Mouse (Mus musculus): ENCODE measurements around the gene Tln2. TPM values are rescaled to one million over a fixed set of nuclear protein-coding genes. Genes with fewer than 3 reads are reported as not detected.
A peak's percentile ranks its signal among the peaks of the same experiment; 100 is the strongest.

Gene Tln2
- polyA plus RNA-seq, 1 experiment from 2014 or later, result 47.6 TPM

DNA sequence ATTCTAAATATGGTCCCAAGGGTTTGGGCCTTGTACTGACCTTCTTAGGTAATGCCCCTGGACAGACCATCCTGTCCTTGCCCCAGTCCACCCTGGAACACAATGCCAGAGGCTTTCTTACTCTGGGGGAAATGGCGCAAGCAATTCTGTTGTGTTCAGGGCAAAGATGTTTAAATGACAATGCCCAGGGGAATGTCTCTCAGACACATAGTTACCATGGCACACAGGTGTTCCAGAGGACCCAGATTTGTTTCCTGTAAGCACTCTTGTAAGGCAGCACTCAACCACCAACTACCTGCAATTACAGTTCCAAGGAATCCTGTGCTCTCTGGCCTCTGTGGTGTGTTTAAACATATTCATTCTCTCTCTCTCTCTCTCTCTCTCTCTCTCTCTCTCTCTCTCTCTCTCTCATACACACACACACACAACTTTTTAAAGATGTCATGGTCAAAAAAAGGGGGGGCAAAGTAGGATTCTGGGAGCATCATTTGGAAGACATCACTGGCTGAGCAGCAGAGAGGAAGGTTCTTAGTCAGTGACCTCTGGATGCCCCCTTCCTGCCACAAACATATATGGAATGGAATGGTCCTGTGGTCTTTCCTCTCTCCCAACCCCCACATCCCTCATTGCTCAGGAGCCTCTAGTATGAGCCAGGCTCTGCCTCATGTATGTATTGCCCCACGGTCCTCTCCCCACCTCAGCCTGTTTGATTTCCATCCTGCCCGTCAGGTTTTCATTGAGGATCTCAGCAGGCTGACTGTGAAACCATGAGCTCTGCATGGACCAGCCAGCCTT lies 345.1 kb downstream of the Tln2 start:
- peaks cover 8% of the 10 kb centered on the region; the same call in 1 of the 2 replicates for H3K36me3 ChIP-seq
- ATAC-seq (ENCODE audit: low FRiP score, low read depth), result no peak

GRCm38 (mm10) chr9:67213275-67213674 lies 346.2 kb downstream of the Tln2 start:
- Histone ChIP-seq H3K9ac (peak overlapping the region; percentile 20; the same call in 1 of the 2 replicates), H3K36me3 (no peaks in the 10 kb centered on the region), H3K4me2 (replicated peaks) (0 out of 2 replicates have a peak overlapping the region, but pooled peaks have one; percentile 30), H3K4me1 (peaks cover 34% of the 10 kb centered on the region), H3K9me3 (no peaks in the 10 kb centered on the region), H3K27ac (no peak overlapping the region), H3K27me3 (no peaks in the 10 kb centered on the region), H3K4me3 (no peak overlapping the region)
- ATAC-seq (ENCODE audit: low FRiP score, low read depth), result 0 out of 2 replicates have a peak, but pooled peaks have one; percentile 30
- 47% methylated on average over 6 of the region's 6 CpGs for WGBS

More for the DNA sequence above, 345.1 kb downstream of the Tln2 start:
- H3K9ac ChIP-seq, result peak overlapping the region; percentile 35; the same call in 1 of the 2 replicates
- WGBS, result 61% methylated on average over 3 of the region's 3 CpGs
- no peak overlapping the region for H3K4me3 ChIP-seq
- peaks cover 31% of the 10 kb centered on the region for H3K4me1 ChIP-seq
- no peaks in the 10 kb centered on the region for H3K27me3 ChIP-seq
- H3K27ac ChIP-seq, result no peak overlapping the region
- H3K4me2 ChIP-seq (replicated peaks), result no peak overlapping the region
- H3K9me3 ChIP-seq, result no peaks in the 10 kb centered on the region

DNA sequence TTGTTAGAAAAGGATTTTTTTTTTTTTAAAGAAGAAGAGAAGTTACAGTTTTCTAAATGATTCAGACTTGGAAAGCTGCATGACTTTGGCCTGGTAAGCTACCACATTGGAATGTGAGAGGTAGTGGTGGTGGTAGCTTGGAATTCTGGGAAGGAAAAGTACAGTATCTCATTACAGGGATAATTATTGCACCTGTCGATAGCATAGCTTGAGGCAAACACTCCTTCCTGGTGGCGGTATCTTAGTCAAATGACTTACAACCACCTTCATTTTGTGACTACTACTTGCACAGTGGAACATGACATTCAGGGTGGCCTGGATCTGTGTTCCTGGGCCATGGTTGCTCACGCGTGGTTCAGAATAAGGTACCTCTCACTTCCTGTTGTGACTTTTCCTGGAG lies 348.3 kb downstream of the Tln2 start:
- Histone ChIP-seq H3K27me3 (no peaks in the 10 kb centered on the region), H3K9me3 (no peaks in the 10 kb centered on the region), H3K36me3 (no peaks in the 10 kb centered on the region), H3K4me2 (replicated peaks) (no peak overlapping the region), H3K9ac (no peak overlapping the region), H3K4me3 (no peak overlapping the region), H3K27ac (no peak overlapping the region), H3K4me1 (peaks cover 47% of the 10 kb centered on the region)
- WGBS, result 86% methylated on average over 4 of the region's 4 CpGs
- no peak for ATAC-seq (ENCODE audit: low FRiP score, low read depth)

DNA sequence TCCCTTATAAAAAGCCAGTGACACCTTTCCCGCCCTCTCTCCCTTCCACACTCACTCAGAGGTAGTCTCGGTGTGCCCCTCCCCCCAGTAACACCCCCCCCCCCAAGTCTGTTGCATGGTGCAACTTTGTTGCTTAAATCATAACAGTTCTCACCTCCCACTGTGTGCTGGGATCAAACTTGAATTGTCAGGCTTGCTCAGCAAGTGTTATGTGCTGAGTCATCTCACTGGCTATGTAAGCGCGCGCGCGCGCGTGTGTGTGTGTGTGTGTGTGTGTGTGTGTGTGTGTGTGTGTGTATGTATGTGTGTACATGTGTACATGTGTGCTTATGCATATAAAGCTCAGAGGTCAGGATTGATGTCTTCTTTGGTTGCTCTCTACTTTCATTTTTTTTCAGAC lies 350.1 kb downstream of the Tln2 start:
- Histone ChIP-seq H3K4me3 (no peak overlapping the region), H3K36me3 (no peaks in the 10 kb centered on the region), H3K27ac (no peak overlapping the region), H3K9me3 (no peaks in the 10 kb centered on the region), H3K27me3 (no peaks in the 10 kb centered on the region), H3K4me2 (replicated peaks) (no peak overlapping the region), H3K9ac (no peak overlapping the region), H3K4me1 (peaks cover 40% of the 10 kb centered on the region)
- ATAC-seq (ENCODE audit: low FRiP score, low read depth), result no peak
- WGBS, result 93% methylated on average over 9 of the region's 9 CpGs

GRCm38 (mm10) chr9:67208420-67208819 lies 351.1 kb downstream of the Tln2 start:
- ATAC-seq (ENCODE audit: low FRiP score, low read depth), result no peak
- no peaks in the 10 kb centered on the region for H3K36me3 ChIP-seq
- H3K9me3 ChIP-seq, result no peaks in the 10 kb centered on the region
- H3K4me1 ChIP-seq, result peaks cover 30% of the 10 kb centered on the region
- 24% methylated on average over 3 of the region's 3 CpGs for WGBS
- no peak overlapping the region for H3K9ac ChIP-seq
- no peak overlapping the region for H3K4me3 ChIP-seq
- no peaks in the 10 kb centered on the region for H3K27me3 ChIP-seq
- peak overlapping the region; percentile 44; the same call in 1 of the 2 replicates for H3K27ac ChIP-seq
- no peak overlapping the region for H3K4me2 ChIP-seq (replicated peaks)

GRCm38 (mm10) chr9:67205175-67205574 lies 354.3 kb downstream of the Tln2 start:
- Histone ChIP-seq H3K9me3 (no peaks in the 10 kb centered on the region), H3K4me3 (no peak overlapping the region), H3K27ac (no peak overlapping the region), H3K9ac (no peak overlapping the region), H3K27me3 (no peaks in the 10 kb centered on the region), H3K4me1 (peaks cover 24% of the 10 kb centered on the region), H3K4me2 (replicated peaks) (no peak overlapping the region), H3K36me3 (no peaks in the 10 kb centered on the region)
- no peak for ATAC-seq (ENCODE audit: low FRiP score, low read depth)
- 71% methylated on average over 4 of the region's 4 CpGs for WGBS

DNA sequence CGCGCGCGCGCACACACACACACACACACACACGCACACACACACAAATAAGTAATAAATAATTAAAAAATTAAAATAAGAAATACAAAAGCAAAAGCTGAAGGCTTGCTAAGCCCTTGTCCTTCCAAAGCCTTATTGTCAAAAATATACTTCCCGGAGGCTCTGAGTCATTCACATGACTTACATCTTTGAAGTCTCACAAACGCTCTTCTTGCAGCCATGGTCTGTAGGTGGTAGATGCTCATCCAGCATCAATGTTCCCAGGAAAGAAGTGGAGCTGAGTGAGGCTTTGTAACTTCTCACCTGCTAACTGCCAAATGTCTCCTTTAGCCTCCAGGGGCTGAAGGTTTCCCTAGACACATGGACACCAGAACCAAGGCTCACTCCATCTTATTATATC lies 362.9 kb downstream of the Tln2 start:
- Histone ChIP-seq H3K4me2 (replicated peaks) (no peak overlapping the region), H3K27me3 (no peaks in the 10 kb centered on the region), H3K36me3 (no peaks in the 10 kb centered on the region), H3K4me3 (no peak overlapping the region), H3K27ac (no peak overlapping the region), H3K9ac (no peak overlapping the region), H3K9me3 (no peaks in the 10 kb centered on the region), H3K4me1 (peaks cover 8% of the 10 kb centered on the region)
- WGBS, result 95% methylated on average over 8 of the region's 8 CpGs
- no peak for ATAC-seq (ENCODE audit: low FRiP score, low read depth)

DNA sequence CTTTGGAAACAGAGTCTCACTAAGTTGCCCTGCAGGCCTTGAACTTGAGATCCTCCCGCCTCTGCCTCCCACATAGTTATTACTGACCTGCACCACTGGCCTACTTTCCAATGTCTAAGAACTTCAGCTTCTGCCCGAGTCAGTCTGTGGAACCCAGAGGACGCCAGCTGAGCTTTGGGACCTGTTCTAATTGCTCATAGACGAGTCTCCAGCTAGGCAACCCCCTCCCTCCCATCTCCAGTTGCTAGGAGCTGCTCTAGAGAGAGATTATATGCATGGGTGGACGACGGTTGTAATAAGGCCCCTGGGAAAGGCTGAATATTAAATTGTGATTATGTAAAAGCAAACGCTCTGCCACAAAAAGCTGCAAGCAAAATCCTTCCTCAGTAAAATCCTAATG lies 364.2 kb downstream of the Tln2 start:
- WGBS, result 62% methylated on average over 7 of the region's 7 CpGs
- Histone ChIP-seq H3K27me3 (no peaks in the 10 kb centered on the region), H3K9ac (no peak overlapping the region), H3K27ac (no peak overlapping the region), H3K4me2 (replicated peaks) (no peak overlapping the region), H3K9me3 (no peaks in the 10 kb centered on the region), H3K36me3 (no peaks in the 10 kb centered on the region), H3K4me3 (no peak overlapping the region), H3K4me1 (peaks cover 13% of the 10 kb centered on the region)
- ATAC-seq (ENCODE audit: low FRiP score, low read depth), result no peak

- Histone ChIP-seq H3K36me3 (no peaks in the 10 kb centered on the region), H3K9me3 (no peaks in the 10 kb centered on the region), H3K27me3 (no peaks in the 10 kb centered on the region), H3K4me3 (no peak overlapping the region), H3K4me2 (replicated peaks) (no peak overlapping the region), H3K9ac (0 out of 2 replicates have a peak overlapping the region, but pooled peaks have one; percentile 8), H3K4me1 (peaks cover 13% of the 10 kb centered on the region), H3K27ac (no peak overlapping the region)
- WGBS, result 47% methylated on average over 10 of the region's 10 CpGs
- ATAC-seq (ENCODE audit: low FRiP score, low read depth), result no peak
Measured at GRCm38 (mm10) chr9:67191488-67192331, 367.8 kb downstream of the Tln2 start.

- H3K4me3 ChIP-seq, result no peak overlapping the region
- no peak overlapping the region for H3K4me2 ChIP-seq (replicated peaks)
- peaks cover 16% of the 10 kb centered on the region for H3K4me1 ChIP-seq
- no peaks in the 10 kb centered on the region for H3K9me3 ChIP-seq
- H3K9ac ChIP-seq, result no peak overlapping the region
- H3K27me3 ChIP-seq, result no peaks in the 10 kb centered on the region
- WGBS, result 75% methylated on average over 5 of the region's 5 CpGs
- no peak overlapping the region for H3K27ac ChIP-seq
- ATAC-seq (ENCODE audit: low FRiP score, low read depth), result no peak
- H3K36me3 ChIP-seq, result no peaks in the 10 kb centered on the region
Measured at GRCm38 (mm10) chr9:67187686-67188085, 371.8 kb downstream of the Tln2 start.

- WGBS, result 46% methylated on average over 4 of the region's 4 CpGs
Measured at GRCm38 (mm10) chr9:67187182-67187581, 372.3 kb downstream of the Tln2 start.

GRCm38 (mm10) chr9:67184556-67184955 lies 374.9 kb downstream of the Tln2 start:
- H3K4me3 ChIP-seq, result no peak overlapping the region
- 76% methylated on average over 2 of the region's 2 CpGs for WGBS
- H3K27me3 ChIP-seq, result no peaks in the 10 kb centered on the region
- H3K27ac ChIP-seq, result no peak overlapping the region
- H3K4me2 ChIP-seq (replicated peaks), result no peak overlapping the region
- peaks cover 3% of the 10 kb centered on the region; the same call in 1 of the 2 replicates for H3K9me3 ChIP-seq
- peaks cover 19% of the 10 kb centered on the region for H3K4me1 ChIP-seq
- ATAC-seq (ENCODE audit: low FRiP score, low read depth), result no peak
- H3K36me3 ChIP-seq, result no peaks in the 10 kb centered on the region
- H3K9ac ChIP-seq, result no peak overlapping the region

More at GRCm38 (mm10) chr9:67187182-67187581, 372.3 kb downstream of the Tln2 start:
- H3K4me1 ChIP-seq, result peaks cover 19% of the 10 kb centered on the region
- no peaks in the 10 kb centered on the region for H3K9me3 ChIP-seq
- ATAC-seq (ENCODE audit: low FRiP score, low read depth), result no peak
- no peak overlapping the region for H3K9ac ChIP-seq
- H3K27me3 ChIP-seq, result no peaks in the 10 kb centered on the region
- no peak overlapping the region for H3K4me3 ChIP-seq
- no peak overlapping the region for H3K27ac ChIP-seq
- no peak overlapping the region for H3K4me2 ChIP-seq (replicated peaks)
- H3K36me3 ChIP-seq, result no peaks in the 10 kb centered on the region
